Mouse (Mus musculus): ENCODE results near the gene Foxn3. TPM values are rescaled to one million over a fixed set of nuclear protein-coding genes. Genes with fewer than 3 reads are reported as not detected.

Foxn3 gene
- polyA plus RNA-seq, 1 experiment from 2014 or later = 63.5 TPM

GRCm38 (mm10) chr12:99183261-99183792, 380.1 kb downstream of the Foxn3 start:
- 68% methylated on average over 7 of the region's 7 CpGs for WGBS
- Histone ChIP-seq H3K4me1 (no peaks in the 10 kb centered on the region), H3K27me3 (no peaks in the 10 kb centered on the region), H3K36me3 (no peaks in the 10 kb centered on the region), H3K9me3 (no peaks in the 10 kb centered on the region), H3K27ac (no peak overlapping the region), H3K9ac (no peak overlapping the region), H3K4me3 (no peak overlapping the region), H3K4me2 (no peak overlapping the region)
- no peak for ATAC-seq (ENCODE audit: borderline replicate concordance, extremely low read depth, low FRiP score, low TSS enrichment)

DNA sequence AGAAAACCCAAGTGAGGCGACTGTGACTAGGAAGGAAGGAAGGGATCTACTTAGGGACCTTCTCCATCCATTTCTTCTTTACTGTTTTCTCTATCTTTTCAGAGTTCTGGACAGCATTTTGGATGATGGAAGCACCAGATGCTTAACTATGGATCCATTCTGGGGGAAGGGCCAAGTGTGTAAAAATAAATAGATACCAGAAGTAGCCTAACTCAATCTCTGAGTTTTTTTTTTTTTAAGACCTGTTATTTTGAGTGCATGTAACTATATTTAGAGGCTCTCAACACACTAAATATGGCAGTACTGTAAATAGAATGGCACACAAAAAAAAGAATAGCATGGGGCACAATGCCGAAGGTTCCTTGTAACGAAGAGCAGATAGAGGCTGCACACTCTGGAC, 381.0 kb downstream of the Foxn3 start:
- Histone ChIP-seq H3K4me3 (no peak overlapping the region), H3K4me2 (no peak overlapping the region), H3K4me1 (no peaks in the 10 kb centered on the region), H3K27me3 (no peaks in the 10 kb centered on the region), H3K36me3 (no peaks in the 10 kb centered on the region), H3K27ac (no peak overlapping the region), H3K9ac (no peak overlapping the region), H3K9me3 (no peaks in the 10 kb centered on the region)
- ATAC-seq (ENCODE audit: borderline replicate concordance, extremely low read depth, low FRiP score, low TSS enrichment) = no peak
- WGBS = 86% methylated on average over 3 of the region's 3 CpGs

GRCm38 (mm10) chr12:99180234-99180824, 383.1 kb downstream of the Foxn3 start:
- Histone ChIP-seq H3K36me3 (no peaks in the 10 kb centered on the region), H3K27me3 (no peaks in the 10 kb centered on the region), H3K4me3 (no peak overlapping the region), H3K4me1 (no peaks in the 10 kb centered on the region), H3K4me2 (no peak overlapping the region), H3K9me3 (no peaks in the 10 kb centered on the region), H3K9ac (no peak overlapping the region), H3K27ac (no peak overlapping the region)
- no peak for ATAC-seq (ENCODE audit: borderline replicate concordance, extremely low read depth, low FRiP score, low TSS enrichment)
- WGBS = 54% methylated on average over 3 of the region's 3 CpGs

- H3K27ac ChIP-seq = no peak overlapping the region
- ATAC-seq (ENCODE audit: borderline replicate concordance, extremely low read depth, low FRiP score, low TSS enrichment) = no peak
- no peaks in the 10 kb centered on the region for H3K27me3 ChIP-seq
- 51% methylated on average over 11 of the region's 11 CpGs for WGBS
- no peak overlapping the region for H3K4me3 ChIP-seq
- H3K36me3 ChIP-seq = no peaks in the 10 kb centered on the region
- no peaks in the 10 kb centered on the region for H3K9me3 ChIP-seq
- H3K9ac ChIP-seq = no peak overlapping the region
- no peaks in the 10 kb centered on the region for H3K4me1 ChIP-seq
- H3K4me2 ChIP-seq = no peak overlapping the region
Measured at GRCm38 (mm10) chr12:99174979-99175621, 388.3 kb downstream of the Foxn3 start.

- WGBS = 83% methylated on average over 5 of the region's 5 CpGs
- H3K4me3 ChIP-seq = no peak overlapping the region
- no peaks in the 10 kb centered on the region for H3K27me3 ChIP-seq
- no peaks in the 10 kb centered on the region for H3K36me3 ChIP-seq
- no peak overlapping the region for H3K9ac ChIP-seq
- no peak overlapping the region for H3K4me2 ChIP-seq
- H3K9me3 ChIP-seq = no peaks in the 10 kb centered on the region
- ATAC-seq (ENCODE audit: borderline replicate concordance, extremely low read depth, low FRiP score, low TSS enrichment) = no peak
- H3K4me1 ChIP-seq = no peaks in the 10 kb centered on the region
- no peak overlapping the region for H3K27ac ChIP-seq
Measured at GRCm38 (mm10) chr12:99172170-99172569, 391.2 kb downstream of the Foxn3 start.

- Histone ChIP-seq H3K27me3 (no peaks in the 10 kb centered on the region), H3K4me3 (no peak overlapping the region), H3K9ac (no peak overlapping the region), H3K36me3 (no peaks in the 10 kb centered on the region), H3K4me2 (no peak overlapping the region), H3K27ac (no peak overlapping the region), H3K9me3 (no peaks in the 10 kb centered on the region), H3K4me1 (no peaks in the 10 kb centered on the region)
- 79% methylated on average over 6 of the region's 6 CpGs for WGBS
- ATAC-seq (ENCODE audit: borderline replicate concordance, extremely low read depth, low FRiP score, low TSS enrichment) = no peak
Measured at GRCm38 (mm10) chr12:99169925-99170324, 393.5 kb downstream of the Foxn3 start.

DNA sequence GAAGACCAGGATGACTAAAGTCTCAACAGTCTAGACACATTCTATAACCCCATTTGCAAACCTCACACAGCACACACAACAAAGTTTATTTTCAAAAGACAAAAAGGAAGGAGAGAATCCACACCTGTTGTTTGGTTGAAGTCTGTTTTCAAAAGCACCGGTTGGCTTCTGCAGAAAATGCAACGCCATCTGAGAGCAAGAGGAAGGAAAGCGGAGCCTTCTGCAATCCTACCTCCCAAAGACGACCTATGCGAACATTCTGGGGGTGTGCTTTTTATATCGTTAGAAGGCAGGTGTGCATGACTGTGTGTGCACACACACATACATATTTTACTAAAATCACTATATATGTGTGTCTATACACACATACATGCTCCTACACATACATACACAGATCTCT, 397.3 kb downstream of the Foxn3 start:
- H3K36me3 ChIP-seq = no peaks in the 10 kb centered on the region
- H3K27me3 ChIP-seq = no peaks in the 10 kb centered on the region
- H3K27ac ChIP-seq = no peak overlapping the region
- H3K9ac ChIP-seq = no peak overlapping the region
- H3K4me2 ChIP-seq = no peak overlapping the region
- 84% methylated on average over 6 of the region's 6 CpGs for WGBS
- H3K4me3 ChIP-seq = no peak overlapping the region
- H3K4me1 ChIP-seq = no peaks in the 10 kb centered on the region
- H3K9me3 ChIP-seq = no peaks in the 10 kb centered on the region
- no peak for ATAC-seq (ENCODE audit: borderline replicate concordance, extremely low read depth, low FRiP score, low TSS enrichment)

DNA sequence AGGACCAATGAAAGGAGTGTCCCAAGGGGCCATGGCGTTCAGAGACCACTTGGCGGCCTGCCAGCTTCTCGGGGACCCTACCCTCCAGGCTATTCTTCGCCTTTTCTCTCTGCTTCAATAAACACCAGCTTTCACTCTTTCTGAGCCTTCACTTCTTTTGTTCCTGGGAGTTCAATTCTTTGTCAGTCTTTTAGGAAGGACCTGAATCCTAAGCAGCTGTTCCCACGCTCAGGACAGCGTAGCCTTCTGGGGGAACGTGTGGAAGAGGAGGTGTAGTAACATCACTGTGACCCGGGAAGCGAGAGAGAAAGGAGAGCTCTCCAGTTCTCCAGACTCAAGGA, 400.1 kb downstream of the Foxn3 start:
- Histone ChIP-seq H3K4me2 (no peak overlapping the region), H3K9me3 (no peaks in the 10 kb centered on the region), H3K4me3 (no peak overlapping the region), H3K27me3 (no peaks in the 10 kb centered on the region), H3K36me3 (no peaks in the 10 kb centered on the region), H3K27ac (no peak overlapping the region), H3K9ac (no peak overlapping the region), H3K4me1 (no peaks in the 10 kb centered on the region)
- no peak for ATAC-seq (ENCODE audit: borderline replicate concordance, extremely low read depth, low FRiP score, low TSS enrichment)
- 68% methylated on average over 9 of the region's 9 CpGs for WGBS

DNA sequence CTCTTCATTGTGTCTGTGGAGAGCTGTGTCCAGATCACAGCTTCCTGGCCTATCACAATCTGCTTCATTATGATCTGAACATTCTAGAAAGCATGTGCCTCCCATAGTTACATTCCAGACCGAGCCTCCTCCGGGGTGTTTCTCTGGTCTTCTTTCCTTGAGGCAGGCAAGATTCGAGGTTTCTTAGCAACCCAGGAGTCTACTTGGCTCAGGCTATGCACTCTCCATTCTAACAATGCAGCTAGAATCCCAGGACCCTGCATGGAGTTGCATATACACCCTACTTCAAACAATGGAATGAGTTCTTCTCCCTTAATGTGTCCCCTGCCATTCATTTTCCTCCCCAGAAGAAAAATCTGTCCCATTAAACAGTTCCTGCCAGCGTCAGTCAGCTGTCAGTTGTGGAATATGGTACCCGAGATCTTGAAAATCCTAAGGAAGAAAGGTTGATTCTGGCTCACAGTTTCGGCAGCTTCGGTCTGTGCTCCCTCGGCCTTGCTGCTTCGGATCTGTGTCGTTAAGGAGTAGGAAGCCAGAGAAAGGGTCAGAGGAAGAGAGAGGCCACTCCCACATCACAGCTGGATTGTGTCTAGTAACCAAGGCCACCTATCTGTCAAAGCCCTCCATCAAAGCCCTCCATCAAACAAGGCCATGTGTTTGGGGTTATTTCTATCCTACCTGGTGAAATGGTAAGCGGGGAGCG, 400.6 kb downstream of the Foxn3 start:
- 79% methylated on average over 12 of the region's 12 CpGs for WGBS

GRCm38 (mm10) chr12:99162188-99162587, 401.2 kb downstream of the Foxn3 start:
- no peak overlapping the region for H3K27ac ChIP-seq
- no peak overlapping the region for H3K4me3 ChIP-seq
- H3K27me3 ChIP-seq = no peaks in the 10 kb centered on the region
- no peaks in the 10 kb centered on the region for H3K36me3 ChIP-seq
- H3K9me3 ChIP-seq = no peaks in the 10 kb centered on the region
- H3K4me1 ChIP-seq = no peaks in the 10 kb centered on the region
- ATAC-seq (ENCODE audit: borderline replicate concordance, extremely low read depth, low FRiP score, low TSS enrichment) = no peak
- no peak overlapping the region for H3K9ac ChIP-seq
- WGBS = 65% methylated on average over 10 of the region's 10 CpGs
- H3K4me2 ChIP-seq = no peak overlapping the region

More for the DNA sequence above, 400.6 kb downstream of the Foxn3 start:
- Histone ChIP-seq H3K4me3 (no peak overlapping the region), H3K9ac (no peak overlapping the region), H3K27ac (no peak overlapping the region), H3K27me3 (no peaks in the 10 kb centered on the region), H3K9me3 (no peaks in the 10 kb centered on the region), H3K36me3 (no peaks in the 10 kb centered on the region), H3K4me1 (no peaks in the 10 kb centered on the region), H3K4me2 (no peak overlapping the region)
- no peak for ATAC-seq (ENCODE audit: borderline replicate concordance, extremely low read depth, low FRiP score, low TSS enrichment)

DNA sequence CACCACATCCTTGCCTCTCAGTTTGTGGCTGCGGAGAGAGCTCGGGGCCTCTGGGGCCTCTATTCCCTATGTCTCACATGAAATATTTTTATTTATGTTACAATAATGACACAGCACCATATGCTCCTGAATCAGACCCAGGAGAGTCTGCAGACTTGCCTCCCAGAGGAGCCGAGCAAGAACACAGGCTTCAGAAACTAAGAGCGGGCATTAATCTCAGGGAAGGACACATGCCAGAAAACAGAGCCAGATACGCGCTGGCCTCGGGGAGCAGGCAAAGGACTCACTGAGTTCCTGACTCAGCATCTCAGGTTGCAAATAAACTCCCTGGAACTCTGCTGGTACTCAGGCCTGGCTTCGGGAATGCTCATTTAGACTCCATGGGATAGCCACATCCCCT, 403.3 kb downstream of the Foxn3 start:
- Histone ChIP-seq H3K4me1 (no peaks in the 10 kb centered on the region), H3K9me3 (no peaks in the 10 kb centered on the region), H3K36me3 (no peaks in the 10 kb centered on the region), H3K4me3 (no peak overlapping the region), H3K9ac (no peak overlapping the region), H3K4me2 (no peak overlapping the region), H3K27me3 (no peaks in the 10 kb centered on the region), H3K27ac (no peak overlapping the region)
- ATAC-seq (ENCODE audit: borderline replicate concordance, extremely low read depth, low FRiP score, low TSS enrichment) = no peak
- WGBS = 64% methylated on average over 8 of the region's 8 CpGs

GRCm38 (mm10) chr12:99155904-99156303, 407.5 kb downstream of the Foxn3 start:
- WGBS = 90% methylated on average over 5 of the region's 5 CpGs
- H3K4me2 ChIP-seq = no peak overlapping the region
- H3K9ac ChIP-seq = no peak overlapping the region

More at GRCm38 (mm10) chr12:99155904-99156303, 407.5 kb downstream of the Foxn3 start:
- Histone ChIP-seq H3K9me3 (no peaks in the 10 kb centered on the region), H3K27ac (no peak overlapping the region), H3K27me3 (no peaks in the 10 kb centered on the region), H3K4me1 (peaks cover 5% of the 10 kb centered on the region), H3K36me3 (no peaks in the 10 kb centered on the region), H3K4me3 (no peak overlapping the region)
- ATAC-seq (ENCODE audit: borderline replicate concordance, extremely low read depth, low FRiP score, low TSS enrichment) = no peak

Data from lung, embryonic 15.5 days (tissue).